Mouse (Mus musculus): ENCODE data around the gene Tlr3.
A peak's percentile ranks its signal among the peaks of the same experiment; 100 is the strongest.

Tlr3 gene

GRCm38 (mm10) chr8:45410882-45411281, at the start of gene Tlr3:
Tlr3 (minus strand) TSS chr8:45411080.
- no peak for DNase-seq (ENCODE audit: low spot score)

- no peak for DNase-seq (ENCODE audit: low spot score)
These were observed 47.0 kb upstream of the Tlr3 start for GRCm38 (mm10) chr8:45457874-45458273.

GRCm38 (mm10) chr8:45454426-45454825, 43.5 kb upstream of the Tlr3 start:
- DNase-seq (ENCODE audit: low spot score): peak; percentile 67

- DNase-seq (ENCODE audit: low spot score): no peak
These were observed 41.2 kb upstream of the Tlr3 start for GRCm38 (mm10) chr8:45452115-45452514.

- no peak for DNase-seq (ENCODE audit: low spot score)
These were observed 38.0 kb upstream of the Tlr3 start for GRCm38 (mm10) chr8:45448842-45449241.

GRCm38 (mm10) chr8:45448257-45448656, 37.4 kb upstream of the Tlr3 start:
- DNase-seq (ENCODE audit: low spot score): no peak

GRCm38 (mm10) chr8:45438899-45439535, 28.1 kb upstream of the Tlr3 start:
- DNase-seq (ENCODE audit: low spot score): peak; percentile 48

GRCm38 (mm10) chr8:45420151-45420550, 9.3 kb upstream of the Tlr3 start:
- DNase-seq (ENCODE audit: low spot score): no peak

GRCm38 (mm10) chr8:45414965-45415364, 4.1 kb upstream of the Tlr3 start:
- DNase-seq (ENCODE audit: low spot score): peak; percentile 23

GRCm38 (mm10) chr8:45410146-45410880, 567 bp downstream of the Tlr3 start:
- peak; percentile 50 for DNase-seq (ENCODE audit: low spot score)

GRCm38 (mm10) chr8:45409702-45410101, 1.2 kb downstream of the Tlr3 start:
- DNase-seq (ENCODE audit: low spot score): no peak

- DNase-seq (ENCODE audit: low spot score): no peak
These were observed 27.6 kb downstream of the Tlr3 start for GRCm38 (mm10) chr8:45383250-45383649.

- DNase-seq (ENCODE audit: low spot score): no peak
These were observed 28.9 kb downstream of the Tlr3 start, which contains the start of gene Fam149a for GRCm38 (mm10) chr8:45381963-45382347. Fam149a (minus strand) TSS chr8:45382291.

- DNase-seq (ENCODE audit: low spot score): no peak
These were observed 29.6 kb downstream of the Tlr3 start for GRCm38 (mm10) chr8:45381075-45381962.

GRCm38 (mm10) chr8:45380598-45380997, 30.3 kb downstream of the Tlr3 start:
- DNase-seq (ENCODE audit: low spot score): no peak

GRCm38 (mm10) chr8:45374071-45374470, 36.8 kb downstream of the Tlr3 start:
- DNase-seq (ENCODE audit: low spot score): no peak

- peak; percentile 17 for DNase-seq (ENCODE audit: low spot score)
These were observed 43.7 kb downstream of the Tlr3 start for GRCm38 (mm10) chr8:45367154-45367553.

GRCm38 (mm10) chr8:45363220-45363619, 47.7 kb downstream of the Tlr3 start:
- DNase-seq (ENCODE audit: low spot score): no peak

- peak; percentile 46 for DNase-seq (ENCODE audit: low spot score)
These were observed 48.6 kb downstream of the Tlr3 start for GRCm38 (mm10) chr8:45362323-45362722.

- DNase-seq (ENCODE audit: low spot score): peak; percentile 21
These were observed 51.7 kb downstream of the Tlr3 start for GRCm38 (mm10) chr8:45359091-45359605.

- DNase-seq (ENCODE audit: low spot score): peak; percentile 34
These were observed 52.6 kb downstream of the Tlr3 start for GRCm38 (mm10) chr8:45358132-45358918.
